Mouse (Mus musculus) erythroblast, adult 5-6 weeks (primary cell): ENCODE measurements at regions not wholly inside any gene's neighbourhood (a gene's known extent, or its start where the extent isn't known, plus 50 kb on each side); places are given as distances from the start of the nearest gene placed in this dataset.
"Not testable (repeated sequence)": the region's sequence is repeated elsewhere in the genome, so short reads cannot be mapped to it uniquely, and the experiment has no call there.

Experiments
- ATAC-seq: replicated peaks from 2 replicates; pipeline ENCODE4 v1.8.0; 2016; ENCODE audit warnings: moderate number of reproducible peaks, mild to moderate bottlenecking, moderate TSS enrichment, inconsistent platforms; ENCODE audit not compliant: poor library complexity, low FRiP score, severe bottlenecking

DNA sequence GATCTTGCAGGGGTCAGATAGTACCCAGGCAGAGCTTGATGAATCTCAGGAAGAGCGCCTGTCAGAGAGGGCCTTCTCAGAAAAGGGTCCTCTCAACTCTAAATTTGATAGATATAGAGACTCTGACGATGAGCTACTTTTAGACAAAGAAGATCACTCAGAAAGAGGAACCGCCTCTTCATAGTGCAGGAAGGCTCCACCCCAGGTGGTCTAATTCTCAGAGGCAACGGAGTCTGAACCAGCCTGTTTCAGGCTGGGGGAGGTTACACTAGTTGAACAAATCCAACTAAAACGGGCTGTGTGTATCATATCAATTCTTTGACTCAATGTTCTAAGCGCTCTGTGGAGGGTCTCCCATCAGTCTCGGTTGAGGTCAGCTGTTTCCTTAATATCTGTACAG lies 128.7 kb upstream of the Trim24 start:
- ATAC-seq, result not testable (repeated sequence)

DNA sequence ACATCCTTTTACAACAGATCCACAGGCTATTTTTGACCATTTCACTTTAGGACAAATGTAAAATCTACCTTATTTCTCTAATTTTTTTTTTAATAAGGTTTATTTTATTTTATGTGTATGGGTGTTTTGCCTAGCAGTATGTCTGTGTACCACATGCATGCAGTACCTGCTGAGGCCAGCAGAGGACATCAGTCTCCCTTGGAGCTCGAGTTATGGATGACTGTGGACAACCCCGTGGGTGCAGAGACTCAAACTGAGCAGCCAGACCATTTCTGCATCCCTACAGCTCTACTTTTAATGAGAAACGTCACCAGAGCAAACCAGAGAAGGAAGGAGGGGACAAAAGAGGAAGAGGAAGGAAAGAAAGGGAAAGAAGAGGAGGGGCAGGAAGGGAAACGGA lies 125.9 kb upstream of the Trim24 start:
- no peak for ATAC-seq

DNA sequence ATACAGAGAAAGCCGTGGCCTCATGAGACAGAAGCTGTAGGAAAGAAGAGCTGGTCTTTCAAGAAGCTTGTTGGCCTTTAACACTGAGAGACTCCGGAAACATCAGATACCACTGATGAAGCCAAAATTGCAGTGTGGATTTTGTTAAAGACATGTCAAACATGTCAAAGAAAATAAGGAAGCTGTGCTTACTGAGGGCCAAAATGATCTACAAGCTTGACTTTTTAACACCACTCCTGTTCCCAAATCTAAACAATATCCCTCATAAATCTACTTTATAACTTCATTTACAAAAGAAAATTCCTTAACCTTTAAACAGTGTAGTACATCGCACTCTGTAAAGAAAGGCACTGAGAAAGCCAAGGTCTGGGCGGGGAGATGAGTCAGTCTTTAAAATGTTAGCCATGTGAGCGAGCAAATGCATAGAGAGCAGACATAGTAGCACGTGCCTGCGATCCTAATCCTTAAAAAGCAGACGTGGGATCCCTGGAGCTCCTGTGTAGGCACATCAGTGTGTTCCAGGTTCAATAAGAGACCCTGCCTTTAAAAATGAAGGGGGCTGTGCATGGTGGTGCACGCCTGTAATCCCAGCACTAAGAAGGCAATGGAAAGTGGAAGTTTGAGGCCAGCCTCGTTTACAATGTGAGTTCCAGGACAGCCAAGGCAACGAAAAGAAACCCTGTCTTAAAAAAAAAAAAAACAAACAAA lies 125.1 kb upstream of the Trim24 start:
- no peak for ATAC-seq

DNA sequence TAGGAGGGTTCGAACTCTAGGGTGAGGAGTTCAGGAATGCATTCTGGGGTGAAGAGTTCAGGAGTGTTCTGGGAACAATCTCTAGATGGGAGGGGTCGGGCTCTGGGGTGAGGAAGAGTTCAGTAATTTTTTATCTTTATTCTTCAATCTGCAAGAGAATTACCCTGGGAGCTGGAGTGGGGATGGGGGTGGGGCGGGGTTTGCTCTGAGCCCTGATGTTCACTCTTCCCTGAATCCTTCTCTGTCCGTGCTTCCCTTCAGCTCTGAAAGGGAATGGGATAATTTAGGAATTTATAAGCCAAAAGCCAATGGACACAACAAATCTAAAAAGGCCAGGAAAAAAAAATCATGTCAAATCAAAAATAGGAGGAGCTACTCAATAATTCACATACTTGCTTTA lies 122.8 kb upstream of the Trim24 start:
- ATAC-seq, result not testable (repeated sequence)

DNA sequence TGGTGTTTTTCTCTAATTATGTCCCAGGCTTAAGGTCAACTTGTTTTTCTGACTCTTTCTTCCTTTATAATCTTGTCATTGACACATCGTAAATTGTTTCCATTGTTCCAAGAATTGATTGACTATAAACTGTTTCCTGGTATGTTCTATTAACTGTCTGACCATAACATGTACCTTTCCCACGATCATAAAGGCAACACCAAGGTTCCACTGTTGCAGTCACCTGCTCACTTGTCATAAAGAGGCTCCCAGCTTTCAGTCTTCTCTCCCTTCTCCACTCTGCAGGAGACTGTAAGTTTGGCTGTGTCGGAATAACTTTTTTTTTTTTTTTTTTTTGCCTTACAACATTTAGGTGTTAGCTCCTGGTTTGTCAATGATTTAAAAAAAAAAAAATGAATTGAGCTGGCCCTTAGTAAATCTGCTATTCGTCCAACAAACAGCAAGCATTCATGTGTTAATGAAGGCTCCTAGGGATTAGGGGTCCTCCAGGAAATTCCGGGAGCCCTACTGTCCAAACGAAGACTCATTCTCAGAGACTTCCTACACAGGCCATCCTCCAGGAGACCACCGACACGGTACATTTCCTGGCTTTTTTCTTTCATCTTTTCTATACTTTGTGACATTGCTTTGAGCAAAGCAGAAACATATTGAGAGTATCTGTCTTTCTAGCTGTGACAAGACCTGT lies 122.2 kb upstream of the Trim24 start:
- ATAC-seq, result no peak

DNA sequence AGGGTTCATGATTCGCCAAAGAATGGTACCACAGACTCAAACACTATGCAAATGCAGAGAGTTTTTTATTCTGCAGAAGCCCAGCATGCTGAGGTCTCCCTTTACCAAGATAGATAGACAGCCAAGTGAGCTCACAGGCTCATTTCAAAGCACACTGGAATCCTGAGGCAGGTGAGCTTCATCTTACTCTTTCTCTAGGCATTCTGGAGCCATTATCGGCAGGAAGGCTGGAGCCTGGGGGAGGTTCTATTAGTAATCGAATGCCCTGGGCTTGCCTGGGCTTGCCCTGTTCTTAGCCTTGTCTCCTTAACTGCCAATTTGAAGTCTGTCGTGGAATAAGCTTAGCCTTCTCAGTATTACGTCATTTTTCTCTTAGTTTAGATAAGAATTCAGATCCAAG lies 121.6 kb upstream of the Trim24 start:
- ATAC-seq, result no peak

DNA sequence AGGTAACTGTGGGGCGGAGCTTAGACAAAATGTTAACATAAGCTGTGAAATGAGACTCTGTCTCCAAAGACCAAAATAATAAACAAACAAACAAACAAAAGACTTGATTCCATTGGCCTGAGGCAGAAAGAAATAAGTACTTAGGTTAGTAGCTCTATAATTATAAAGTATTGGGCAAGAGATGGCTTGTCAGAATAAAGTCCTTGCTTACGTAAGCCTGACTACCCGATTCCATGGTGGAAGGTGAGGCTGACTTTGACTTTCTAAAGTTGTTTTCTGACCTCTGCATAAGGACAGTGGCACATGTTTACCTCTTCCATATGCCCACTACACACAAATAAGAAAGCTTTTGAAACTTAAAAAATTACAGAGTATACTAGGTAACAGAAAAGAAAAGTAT lies 120.3 kb upstream of the Trim24 start:
- ATAC-seq, result no peak

DNA sequence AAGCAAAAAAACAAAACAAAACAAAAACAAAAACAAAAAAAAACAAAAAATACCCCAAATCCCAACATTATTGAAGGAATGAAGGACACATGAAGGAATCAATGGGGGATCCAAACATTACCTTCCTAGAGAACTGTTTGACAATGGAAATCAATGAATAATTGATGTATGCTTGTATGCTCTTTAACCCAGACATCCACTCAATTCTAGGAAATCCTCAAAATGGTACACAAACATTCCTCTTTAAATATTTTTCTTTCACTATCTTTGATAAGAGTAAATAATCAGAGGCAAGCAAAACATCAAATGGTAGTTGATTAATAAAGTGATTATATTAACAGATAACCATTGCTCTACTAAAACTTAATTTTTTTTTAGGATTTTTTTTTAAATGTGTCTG lies 118.9 kb upstream of the Trim24 start:
- ATAC-seq, result no peak

DNA sequence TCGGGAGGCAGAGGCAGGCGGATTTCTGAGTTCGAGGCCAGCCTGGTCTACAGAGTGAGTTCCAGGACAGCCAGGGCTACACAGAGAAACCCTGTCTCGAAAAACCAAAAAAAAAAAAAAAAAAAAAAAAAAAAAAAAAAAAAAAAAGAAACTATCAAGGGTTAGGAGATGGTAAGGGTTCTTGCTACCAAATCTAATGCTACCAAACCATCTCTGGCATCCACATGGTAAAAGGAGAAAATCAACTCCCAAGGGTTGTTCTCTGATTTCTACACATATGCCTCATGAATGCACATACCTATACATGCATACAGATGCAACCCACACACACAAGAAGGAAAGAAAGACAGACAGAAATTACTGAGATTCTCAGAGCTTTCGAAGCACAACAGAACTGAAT lies 109.6 kb upstream of the Trim24 start:
- not testable (repeated sequence) for ATAC-seq

DNA sequence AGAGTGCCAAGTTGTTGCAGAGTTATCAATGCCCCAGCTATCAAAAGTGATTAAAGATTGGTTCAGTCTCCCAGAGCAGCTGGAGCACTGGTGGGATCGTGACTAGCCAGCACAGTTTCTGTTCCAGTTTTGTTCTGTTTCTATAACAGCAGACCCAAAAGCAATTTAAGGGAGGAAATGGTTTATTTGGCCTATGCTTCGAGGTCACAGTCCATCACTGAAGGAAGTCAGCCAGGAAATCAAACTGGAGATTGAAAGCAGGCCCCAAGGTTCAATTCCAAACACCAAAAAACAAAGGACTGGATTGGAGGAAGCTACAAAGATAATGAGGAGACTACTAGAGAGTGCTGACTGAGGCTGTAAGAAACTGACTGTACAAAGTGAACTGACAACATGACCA lies 107.6 kb upstream of the Trim24 start:
- no peak for ATAC-seq

DNA sequence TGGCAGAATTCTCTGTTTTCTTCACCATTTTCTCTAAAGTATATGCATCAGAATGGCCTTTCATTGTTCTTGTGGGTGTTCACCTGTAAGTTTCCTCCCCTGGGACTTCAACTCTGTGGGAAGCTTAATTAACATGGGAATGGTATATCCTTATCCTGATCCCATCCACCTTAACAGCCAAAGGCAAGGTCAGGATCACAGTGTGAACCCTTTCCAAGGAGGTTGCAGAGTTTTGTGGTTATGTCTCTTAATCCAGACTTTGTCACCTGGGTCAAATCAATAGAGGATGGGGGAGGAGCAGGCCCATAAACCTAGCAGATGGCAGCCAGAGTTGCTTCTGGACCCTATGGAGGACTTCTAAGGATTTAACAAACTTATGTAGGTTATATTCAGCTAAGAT lies 102.9 kb upstream of the Trim24 start:
- ATAC-seq, result no peak

DNA sequence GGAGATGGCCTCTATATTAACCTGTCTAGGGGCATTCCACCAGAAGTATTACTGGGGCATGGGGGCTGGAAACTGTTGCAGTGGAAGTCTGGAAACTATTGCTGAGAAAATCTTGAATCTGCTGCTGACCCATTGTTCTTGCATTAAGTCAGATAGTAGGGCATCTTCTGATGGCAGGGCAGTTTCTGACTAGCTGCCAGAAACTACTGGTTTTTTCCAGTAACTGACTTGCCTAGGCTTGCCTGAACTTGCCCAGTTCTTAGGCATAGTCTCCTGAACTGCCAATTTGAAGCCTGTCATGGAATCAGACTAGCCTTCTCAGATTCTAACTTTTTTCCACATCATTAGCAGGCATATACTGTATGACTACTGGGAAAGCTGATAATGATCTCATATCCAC lies 97.3 kb upstream of the Trim24 start:
- ATAC-seq, result no peak

DNA sequence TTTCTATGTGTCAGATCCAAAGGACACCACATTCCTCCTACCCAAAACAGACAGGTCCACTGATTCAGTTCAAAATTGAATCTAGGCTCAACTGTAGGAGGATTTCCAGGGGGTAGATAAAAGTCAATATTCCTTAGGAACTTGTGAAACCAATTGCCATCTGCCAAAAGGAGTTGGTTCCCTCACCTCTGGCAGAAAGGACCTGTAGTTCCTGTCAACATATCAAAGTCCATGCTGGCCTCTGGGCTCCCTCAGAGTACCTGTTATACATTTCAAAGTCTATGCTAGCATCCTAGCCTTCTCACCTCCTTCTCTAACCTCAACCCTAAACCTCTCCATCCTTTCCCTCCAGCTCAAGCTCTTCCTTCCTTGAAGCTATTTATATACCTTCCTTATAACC lies 95.5 kb upstream of the Trim24 start:
- no peak for ATAC-seq

DNA sequence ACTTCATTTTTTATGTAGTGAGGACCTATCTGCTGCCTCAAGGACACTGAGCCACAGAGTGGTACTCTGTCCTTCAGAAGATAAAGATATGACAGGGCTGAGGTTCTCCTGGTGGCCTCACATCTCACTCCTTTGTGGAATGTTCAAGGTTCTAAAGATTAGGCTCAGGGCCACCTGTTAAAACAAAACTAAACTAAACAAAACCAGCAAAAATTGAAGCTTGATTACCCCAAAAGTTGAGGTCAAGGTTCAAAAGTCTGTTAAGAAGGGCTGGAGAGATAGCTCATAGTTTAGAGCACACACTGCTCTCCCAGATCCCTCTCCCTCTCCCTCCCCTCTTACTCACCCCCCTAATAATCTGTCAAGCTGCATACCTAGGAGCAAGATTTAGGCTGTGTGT lies 90.7 kb upstream of the Trim24 start:
- no peak for ATAC-seq

DNA sequence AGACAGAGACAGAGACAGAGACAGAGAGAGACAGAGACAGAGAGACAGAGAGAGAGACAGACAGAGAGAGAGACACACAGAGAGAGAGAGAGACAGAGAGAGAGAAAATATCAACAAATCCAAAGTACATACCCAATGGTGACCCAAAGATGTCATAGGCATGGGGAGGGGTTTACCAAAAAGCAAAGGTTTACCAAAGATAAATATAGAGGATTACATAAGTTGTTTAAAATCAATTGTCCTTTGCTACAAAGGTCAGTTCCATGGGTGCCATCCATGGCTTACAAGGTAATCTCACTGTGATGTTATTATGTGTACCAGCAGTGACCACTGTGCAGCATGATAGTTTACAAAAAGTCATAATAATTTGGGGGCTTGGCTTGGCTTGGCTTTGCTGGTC lies 88.7 kb upstream of the Trim24 start:
- ATAC-seq, result no peak

DNA sequence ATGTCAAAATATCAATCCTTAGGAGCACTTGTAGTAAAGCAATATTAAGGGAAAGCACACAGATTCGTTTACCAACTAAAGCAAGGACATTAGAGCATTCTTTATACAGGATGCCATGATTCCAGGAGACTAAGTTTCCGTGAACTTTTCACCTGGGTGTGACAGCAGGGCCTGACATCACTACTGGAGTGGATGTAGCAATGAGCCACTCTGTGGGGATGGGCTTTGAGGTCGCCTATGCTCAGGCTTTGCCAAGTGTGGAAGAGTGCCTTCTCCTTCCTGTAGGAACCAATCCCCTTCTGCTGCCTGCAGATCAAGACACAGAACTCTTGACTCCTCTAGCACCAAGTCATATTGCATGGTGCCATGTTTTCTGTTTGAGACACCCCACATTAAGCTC lies 85.3 kb upstream of the Trim24 start:
- not testable (repeated sequence) for ATAC-seq

DNA sequence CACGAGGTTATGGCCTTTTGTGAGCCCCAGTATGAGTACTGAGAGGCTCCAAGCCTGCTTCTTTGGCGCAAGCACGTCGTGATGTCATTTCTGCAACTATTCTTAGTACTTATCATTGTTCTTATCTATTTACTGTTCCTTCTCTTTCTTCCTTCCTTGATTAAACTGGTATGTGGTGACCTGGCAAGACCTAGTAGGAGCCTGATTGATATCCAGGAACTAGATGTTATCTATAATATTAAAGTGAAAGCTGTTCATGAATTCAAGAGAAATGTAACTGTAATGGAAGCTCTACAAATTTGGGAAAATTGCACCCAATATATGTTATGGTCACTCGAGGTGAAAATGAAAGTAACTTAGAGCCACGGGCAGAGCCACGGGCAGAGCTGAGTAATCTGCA lies 84.9 kb upstream of the Trim24 start:
- ATAC-seq, result no peak

DNA sequence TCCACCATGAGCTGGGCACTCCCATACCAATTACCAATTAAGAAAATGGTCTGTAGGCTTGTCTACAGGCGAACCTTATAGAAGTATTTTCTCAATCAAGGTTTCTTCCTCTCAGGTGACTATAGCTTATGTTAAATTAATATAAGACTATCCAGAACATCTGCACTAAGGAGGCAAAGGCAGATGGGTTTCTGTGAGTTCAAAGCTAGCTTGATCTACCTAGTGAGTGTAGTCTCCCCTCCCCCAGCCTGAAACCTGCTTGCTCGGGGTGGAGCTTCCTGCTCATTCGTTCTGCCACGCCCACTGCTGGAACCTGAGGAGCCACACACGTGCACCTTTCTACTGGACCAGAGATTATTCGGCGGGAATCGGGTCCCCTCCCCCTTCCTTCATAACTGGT lies 82.8 kb upstream of the Trim24 start:
- ATAC-seq, result not testable (repeated sequence)

DNA sequence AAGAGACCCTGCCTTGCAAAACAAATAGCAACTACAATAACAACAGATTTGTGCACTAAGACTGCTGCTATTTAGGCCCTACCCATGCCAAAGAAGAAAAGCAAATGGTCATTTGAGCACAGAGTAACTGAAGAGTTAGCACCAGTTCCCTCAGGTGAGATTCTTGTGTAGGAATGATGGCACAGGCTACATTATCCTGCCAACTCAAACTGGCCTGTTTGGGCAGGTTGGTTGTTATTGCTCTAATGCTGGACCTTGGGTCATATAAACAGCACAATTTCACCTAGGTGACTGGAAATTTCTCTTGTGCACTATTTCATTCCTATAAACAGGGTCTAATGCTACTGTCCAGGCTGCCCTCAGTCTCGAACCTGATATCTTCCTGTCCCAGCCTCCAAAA lies 79.7 kb upstream of the Trim24 start:
- no peak for ATAC-seq

DNA sequence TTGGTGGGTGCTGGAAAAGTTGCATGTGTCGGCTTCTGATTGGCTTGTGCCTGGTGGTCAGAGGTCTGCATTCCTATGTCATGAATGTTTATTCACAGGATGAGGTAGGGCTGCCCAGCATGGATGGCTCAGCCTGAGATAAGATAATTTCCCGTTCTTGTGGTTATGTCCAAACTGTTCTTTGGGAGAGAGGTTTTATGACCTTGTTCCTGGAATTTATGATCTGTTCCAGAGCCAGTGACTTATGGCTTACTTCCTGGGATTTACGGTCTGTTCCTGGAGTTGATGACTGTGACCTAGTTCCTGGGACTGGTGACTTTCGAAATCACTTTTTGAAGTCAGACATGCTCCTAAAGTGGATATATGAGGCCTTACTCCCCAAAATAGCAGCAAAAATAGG lies 76.4 kb upstream of the Trim24 start:
- ATAC-seq, result no peak

DNA sequence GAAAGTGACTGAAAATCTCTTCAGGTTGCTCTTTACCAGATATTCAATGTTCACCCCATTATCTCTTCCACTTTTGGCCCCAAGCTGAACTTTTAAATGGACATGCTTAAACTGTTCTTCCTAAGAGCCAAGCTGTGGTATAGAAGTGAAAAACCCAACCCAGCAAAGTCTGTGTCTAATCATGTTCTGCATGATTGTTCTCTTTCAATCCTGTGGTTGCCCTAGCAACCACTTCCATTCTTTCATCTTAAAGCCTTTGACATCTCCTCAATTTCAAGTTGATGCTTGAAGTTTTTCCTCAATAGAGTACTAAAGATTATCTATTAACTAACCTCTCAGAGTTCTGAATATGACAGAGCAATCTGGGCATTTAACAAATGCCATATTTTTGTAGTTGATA lies 75.6 kb upstream of the Trim24 start:
- ATAC-seq, result no peak

DNA sequence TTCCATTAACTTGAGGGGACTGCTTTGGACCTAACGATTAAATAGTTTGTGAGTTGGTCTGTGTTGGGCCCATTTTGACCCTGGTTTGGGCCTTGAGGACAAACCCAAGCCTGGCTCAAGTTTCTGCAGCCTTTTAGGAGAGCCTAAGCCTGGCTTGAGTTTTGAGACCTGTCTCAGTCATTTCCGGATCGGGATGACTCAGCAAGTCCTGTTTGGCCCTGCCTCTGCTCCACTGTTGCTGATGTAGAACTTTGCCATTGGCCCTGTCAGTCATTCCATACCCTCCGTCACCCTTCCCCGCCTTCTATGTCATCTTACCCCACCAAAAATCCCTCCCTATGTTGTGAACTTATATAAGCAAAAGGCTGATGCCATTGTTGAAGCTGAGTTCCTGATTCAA lies 67.4 kb upstream of the Trim24 start:
- no peak for ATAC-seq
